13 mouse cellular contexts compared by ENCODE assay signal in genomic region chr7:49909850-49910249, GRCm38 (mm10). TPM values are rescaled to one million over a fixed set of nuclear protein-coding genes. Genes with fewer than 3 reads are reported as not detected.
DNase-seq lines count a peak whose midpoint lies in the region; ATAC-seq lines count a peak whose summit lies in the region.
"Had no signal": no experiment of that assay in that cellular context is flagged by ENCODE, and none has a peak within 500 bp of the region (broad histone marks: within the 10 kb centered on the region; RNA-seq: fewer than 3 reads in every experiment).

TSS of gene Slc6a5 (plus strand) at chr7:49910146.

- no peak within 1 kb of the TSS for H3K4me2 ChIP-seq in midbrain, embryonic 16.5 days (ENCODE audit: low read length)
- H3K4me2 ChIP-seq in midbrain, embryonic 12.5 days (replicated peaks), result peak within 1 kb of the TSS; percentile 40
- H3K4me2 ChIP-seq in heart, embryonic 11.5 days, result no peak within 1 kb of the TSS
- H3K4me2 ChIP-seq: lung, embryonic 14.5 days had no signal

- peak within 1 kb of the TSS; percentile 42 for H3K4me3 ChIP-seq in midbrain, embryonic 10.5 days
- H3K4me3 ChIP-seq in midbrain, embryonic 16.5 days (ENCODE audit: low read depth, low read length), result no peak within 1 kb of the TSS
- H3K4me3 ChIP-seq in midbrain, embryonic 12.5 days, result peak within 1 kb of the TSS; percentile 18; the same call in 1 of the 2 replicates
- H3K4me3 ChIP-seq in heart, embryonic 11.5 days (ENCODE audit: low read depth, low read length), result no peak within 1 kb of the TSS
- H3K4me3 ChIP-seq: megakaryocyte, embryonic 14.5 days had no signal

- peak; percentile 16 for DNase-seq in embryo, embryonic 11 days
- no peak for DNase-seq in embryo, embryonic 10 days (ENCODE audit: low spot score)
- DNase-seq in midbrain, embryonic 10.5 days (ENCODE audit: low spot score), result no peak
- DNase-seq in liver, result no peak
- no peak for DNase-seq in thymus, postnatal 0 days (ENCODE audit: low spot score)
- DNase-seq: heart, adult 11 months had no signal

- H3K9ac ChIP-seq in midbrain, embryonic 16.5 days (ENCODE audit: low read depth, low read length), result no peak within 1 kb of the TSS
- no peak within 1 kb of the TSS for H3K9ac ChIP-seq in midbrain, embryonic 12.5 days (replicated peaks)
- H3K9ac ChIP-seq in heart, embryonic 11.5 days (ENCODE audit: low read depth, low read length), result no peak within 1 kb of the TSS
- H3K9ac ChIP-seq: lung, embryonic 14.5 days had no signal

- 0 out of 2 replicates have a peak within 1 kb of the TSS, but pooled peaks have one; percentile 33 for H3K27ac ChIP-seq in midbrain, embryonic 10.5 days (replicated peaks)
- H3K27ac ChIP-seq in midbrain, embryonic 16.5 days (ENCODE audit: low read length), result no peak within 1 kb of the TSS
- no peak within 1 kb of the TSS for H3K27ac ChIP-seq in midbrain, embryonic 12.5 days (replicated peaks)
- no peak within 1 kb of the TSS for H3K27ac ChIP-seq in heart, embryonic 11.5 days (ENCODE audit: low read depth, low read length)

- H3K36me3 ChIP-seq in midbrain, embryonic 10.5 days, result no peaks in the 10 kb centered on the region
- no peaks in the 10 kb centered on the region for H3K36me3 ChIP-seq in midbrain, embryonic 16.5 days (ENCODE audit: control insufficient read depth, insufficient read depth, low read length)
- H3K36me3 ChIP-seq in midbrain, embryonic 12.5 days, result no peaks in the 10 kb centered on the region
- no peaks in the 10 kb centered on the region for H3K36me3 ChIP-seq in heart, embryonic 11.5 days (ENCODE audit: control insufficient read depth, insufficient read depth, low read length)

- peaks cover 100% of the 10 kb centered on the region for H3K27me3 ChIP-seq in midbrain, embryonic 10.5 days (ENCODE audit: low read depth, poor library complexity, severe bottlenecking)
- peaks cover 47% of the 10 kb centered on the region for H3K27me3 ChIP-seq in midbrain, embryonic 16.5 days (ENCODE audit: control insufficient read depth, insufficient read depth, low read depth, low read length)
- H3K27me3 ChIP-seq in midbrain, embryonic 12.5 days, result peaks cover 99% of the 10 kb centered on the region
- H3K27me3 ChIP-seq in heart, embryonic 11.5 days (ENCODE audit: control insufficient read depth, insufficient read depth, low read length), result peaks cover 98% of the 10 kb centered on the region

- peaks cover 35% of the 10 kb centered on the region for H3K4me1 ChIP-seq in midbrain, embryonic 10.5 days
- peaks cover 8% of the 10 kb centered on the region; the same call in 1 of the 2 replicates for H3K4me1 ChIP-seq in midbrain, embryonic 16.5 days (ENCODE audit: control insufficient read depth, insufficient read depth, low read length)
- peaks cover 25% of the 10 kb centered on the region for H3K4me1 ChIP-seq in midbrain, embryonic 12.5 days
- no peaks in the 10 kb centered on the region for H3K4me1 ChIP-seq in heart, embryonic 11.5 days (ENCODE audit: control insufficient read depth, insufficient read depth, low read length)

- H3K9me3 ChIP-seq in midbrain, embryonic 10.5 days (replicated peaks), result no peaks in the 10 kb centered on the region
- H3K9me3 ChIP-seq in midbrain, embryonic 16.5 days (replicated peaks; ENCODE audit: control insufficient read depth, low read length, poor library complexity, severe bottlenecking), result no peaks in the 10 kb centered on the region
- H3K9me3 ChIP-seq in midbrain, embryonic 12.5 days, result no peaks in the 10 kb centered on the region
- H3K9me3 ChIP-seq in heart, embryonic 11.5 days (replicated peaks; ENCODE audit: control insufficient read depth, low read length), result no peaks in the 10 kb centered on the region

- under 1% methylated on average over 15 of the region's 15 CpGs for WGBS in midbrain, embryonic 10.5 days
- WGBS in midbrain, embryonic 16.5 days, result under 1% methylated on average over 15 of the region's 15 CpGs
- 2% methylated on average over 15 of the region's 15 CpGs for WGBS in midbrain, embryonic 12.5 days
- 2% methylated on average over 15 of the region's 15 CpGs for WGBS in heart, embryonic 11.5 days (ENCODE audit: insufficient replicate concordance)

- ATAC-seq in midbrain, embryonic 16.5 days, result no peak
- no peak for ATAC-seq in midbrain, embryonic 12.5 days (ENCODE audit: low FRiP score, low read depth)
- ATAC-seq in heart, embryonic 11.5 days (replicated peaks; ENCODE audit: insufficient number of reproducible peaks, low FRiP score, low TSS enrichment), result no peak

RNA-seq across cellular contexts. Expression of gene Slc6a5, which starts in this region (rescaled TPM):
- polyA plus RNA-seq in midbrain, embryonic 10.5 days (2016; fragmentation: Nextera tagmentation; extraction: Ambion mirVana), result not detected in 2 replicates
- 0.40 and 0.45 TPM in 2 replicates for polyA plus RNA-seq in midbrain, embryonic 16.5 days (2015; fragmentation: Nextera tagmentation; extraction: Ambion mirVana)
- 0.08 TPM in 2 replicates for polyA plus RNA-seq in midbrain, embryonic 12.5 days (2016; fragmentation: Nextera tagmentation; extraction: Ambion mirVana)
- polyA plus RNA-seq in heart, embryonic 11.5 days (2014; fragmentation: Nextera tagmentation; extraction: Ambion mirVana), result not detected in 2 replicates
- not detected in 2 replicates for polyA plus RNA-seq in thymus, postnatal 0 days (2015; fragmentation: Nextera tagmentation; extraction: Ambion mirVana)
- polyA plus RNA-seq: intestine, postnatal 0 days; limb, embryonic 11.5 days; lung, embryonic 14.5 days had no signal

Comparison
In these comparisons a context has a peak if more than half of its experiments do, and no peak if none do; other contexts are left out.
1. H3K4me3 ChIP-seq: peak in midbrain, embryonic 10.5 days (single experiment) and midbrain, embryonic 12.5 days (single experiment); none in midbrain, embryonic 16.5 days (single experiment) and heart, embryonic 11.5 days (single experiment).